Mouse (Mus musculus) cerebellum, adult 2 months (tissue): ENCODE results near the gene Lrrk1.

Source experiments
- CTCF ChIP-seq: fragments of 200-500 bp; IDR thresholded peaks from 2 replicates; pipeline ENCODE4 v1.5.1; 2011; ENCODE audit warnings: low read depth, mild to moderate bottlenecking, control low read depth, low read length, moderate library complexity, borderline replicate concordance; ENCODE audit not compliant: insufficient read depth
- POLR2A ChIP-seq: fragments of 200-500 bp; IDR thresholded peaks from 2 replicates; pipeline ENCODE4 v1.6.1; 2011; ENCODE audit warnings: low read length, control low read depth, borderline replicate concordance; ENCODE audit not compliant: insufficient read depth

- TF ChIP-seq POLR2A (no peak), CTCF (no peak)
Measured at GRCm38 (mm10) chr7:66219028-66219793, 168.9 kb downstream of the Lrrk1 start.
